Mouse (Mus musculus): Measurements from ENCODE around the gene Tkfc. TPM values are rescaled to one million over a fixed set of nuclear protein-coding genes. Genes with fewer than 3 reads are reported as not detected.

Tkfc gene
- total RNA-seq (2023) = 7.0 TPM

GRCm38 (mm10) chr19:10605293-10605900 lies at the start of gene Tkfc, which contains the start of gene Ddb1:
Gene Tkfc, minus strand, starts transcription at chr19:10605654.
Gene Ddb1, plus strand, starts transcription at chr19:10605327.

GRCm38 (mm10) chr19:10634106-10634871 lies 28.8 kb upstream of the Tkfc start, which contains the start of gene Vwce:
Gene Vwce, plus strand, starts transcription at chr19:10634213.

GRCm38 (mm10) chr19:10576690-10577561 lies 28.5 kb downstream of the Tkfc start, which contains the start of the genes Cyb561a3 and Tmem138:
Gene Cyb561a3, plus strand, starts transcription at chr19:10577172.
Gene Tmem138, minus strand, starts transcription at chr19:10577362.

GRCm38 (mm10) chr19:10555624-10556510 lies 49.6 kb downstream of the Tkfc start, which contains the start of gene Tmem216:
Gene Tmem216, minus strand, starts transcription at chr19:10556238.

Other genes starting within 250 kb of the Tkfc start
- gene Syt7, start 216.6 kb downstream of the Tkfc start, total RNA-seq (2023) = not detected
- gene Lrrc10b, start 148.2 kb downstream of the Tkfc start, total RNA-seq (2023) = not detected
- gene Ppp1r32, start 122.7 kb downstream of the Tkfc start, total RNA-seq (2023) = 10.7 TPM
- 131 TPM for gene Cpsf7, start 80.4 kb downstream of the Tkfc start, total RNA-seq (2023)
- 51.1 TPM for gene Sdhaf2, start 79.5 kb downstream of the Tkfc start, total RNA-seq (2023)
- 8.0 TPM for gene Tmem216, start 49.4 kb downstream of the Tkfc start, total RNA-seq (2023)
- 34.7 TPM for gene Cyb561a3, start 28.5 kb downstream of the Tkfc start, total RNA-seq (2023)
- 6.6 TPM for gene Tmem138, start 28.3 kb downstream of the Tkfc start, total RNA-seq (2023)
- 211 TPM for gene Ddb1, start 327 bp downstream of the Tkfc start, total RNA-seq (2023)
- gene Vwce, start 28.6 kb upstream of the Tkfc start, total RNA-seq (2023) = 7.6 TPM
- gene Pga5, start 72.4 kb upstream of the Tkfc start, total RNA-seq (2023) = not detected
- gene Vps37c, start 83.1 kb upstream of the Tkfc start, total RNA-seq (2023) = 18.1 TPM
- gene Cd5, start 133.3 kb upstream of the Tkfc start, total RNA-seq (2023) = 143 TPM
- 177 TPM for gene Cd6, start 224.4 kb upstream of the Tkfc start, total RNA-seq (2023)
- 4.6 TPM for gene Slc15a3, start 234.1 kb upstream of the Tkfc start, total RNA-seq (2023)

Data from CD8-positive naive resting alpha-beta T cell, adult 57 days (primary cell).